Mouse (Mus musculus) neutrophil, adult 65 days (primary cell): Measurements from ENCODE around the gene Nup93. TPM values are rescaled to one million over a fixed set of nuclear protein-coding genes. Genes with fewer than 3 reads are reported as not detected.

ENCODE experiments used
- total RNA-seq: library from RNA; stranded (reverse); gene quantifications from 2 replicates; pipeline ENCODE4 v1.2.4, GENCODE M21; 2023

Nup93 gene
- 13.7 and 17.6 TPM in 2 replicates for total RNA-seq

DNA sequence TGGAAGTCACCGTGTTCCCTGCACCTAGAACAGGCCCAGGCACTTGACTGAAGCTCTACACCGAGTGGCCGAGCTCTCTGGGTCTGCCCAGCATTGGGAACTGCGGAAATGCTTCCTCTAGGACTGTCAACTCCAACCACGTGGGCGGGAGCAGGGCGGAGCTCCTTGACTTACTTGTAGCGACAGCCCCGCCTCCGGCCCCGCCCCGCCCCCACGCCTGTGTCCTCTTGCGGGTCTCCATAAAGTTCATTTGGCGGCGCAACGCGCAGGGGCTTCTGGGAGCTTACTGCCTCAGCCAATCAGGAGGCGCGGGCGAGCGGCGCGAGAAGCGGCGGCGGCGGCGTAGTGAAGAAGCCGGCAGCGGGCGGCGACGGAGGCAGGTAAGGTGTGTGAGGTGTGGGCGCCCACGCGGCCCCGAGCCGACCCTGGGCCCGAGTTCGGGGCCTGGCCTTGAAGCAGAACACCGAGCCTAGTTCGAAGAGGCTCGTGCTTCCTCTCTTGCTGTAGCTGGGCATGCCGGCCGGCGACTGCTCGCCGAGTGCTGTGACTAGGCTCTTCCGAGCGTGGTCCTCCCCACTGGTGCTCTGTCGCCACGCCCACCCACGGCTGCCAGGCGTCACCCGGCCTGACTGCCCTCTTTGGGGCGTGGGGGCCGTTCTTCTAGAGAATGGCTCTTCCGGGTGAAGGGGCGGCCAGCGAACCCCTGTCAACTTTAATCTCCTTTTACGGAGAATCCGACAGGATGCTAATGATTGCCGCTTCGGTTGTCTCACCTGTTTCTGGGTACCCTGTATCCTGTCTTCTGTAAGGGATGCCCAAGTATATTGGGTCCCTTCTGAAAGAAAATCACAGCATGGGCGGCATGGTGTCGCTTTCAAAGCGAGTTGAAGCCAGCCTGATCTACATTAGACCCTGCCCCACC is at the start of gene Nup93:
Gene Nup93, plus strand, starts transcription at position 313 of the 922 bp plus-strand sequence.

DNA sequence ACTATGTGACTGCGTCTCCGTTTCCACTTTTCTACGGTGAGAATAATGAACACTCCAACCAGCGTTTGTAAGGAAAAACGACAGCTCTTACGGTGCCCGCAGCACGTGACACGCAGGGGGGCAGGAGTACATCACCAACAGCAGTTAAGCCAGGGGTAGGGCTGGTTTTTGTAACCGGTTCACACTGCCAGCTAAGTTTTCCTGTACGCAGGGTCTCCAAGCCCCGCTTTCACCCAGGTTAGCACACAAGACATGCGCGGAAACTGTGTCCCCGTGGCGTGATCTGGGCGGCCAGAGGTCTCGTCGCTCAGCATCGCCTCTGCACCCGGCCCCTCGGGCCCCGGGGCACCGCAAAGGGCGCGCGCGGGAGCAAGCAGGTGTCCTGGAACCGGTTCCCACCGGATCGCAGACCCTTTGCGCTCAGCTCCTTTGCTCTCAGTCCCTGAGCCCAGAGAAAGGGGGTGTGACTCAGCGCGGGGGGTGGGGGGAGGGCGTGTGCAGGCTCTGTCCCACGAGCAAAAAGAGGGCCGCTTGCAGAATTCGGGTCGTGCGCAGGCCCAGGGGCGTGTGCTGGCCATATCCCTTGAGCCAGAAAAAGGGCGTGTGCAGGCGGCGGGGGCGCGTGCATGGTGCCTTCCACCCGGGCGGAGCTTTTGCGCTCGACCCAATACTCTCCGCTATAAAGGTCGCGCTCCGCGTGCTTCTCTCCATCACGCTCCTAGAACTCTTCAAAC is 42.1 kb upstream of the Nup93 start, which contains the start of gene Mt2:
Gene Mt2, plus strand, starts transcription at position 590 of the 734 bp plus-strand sequence.

DNA sequence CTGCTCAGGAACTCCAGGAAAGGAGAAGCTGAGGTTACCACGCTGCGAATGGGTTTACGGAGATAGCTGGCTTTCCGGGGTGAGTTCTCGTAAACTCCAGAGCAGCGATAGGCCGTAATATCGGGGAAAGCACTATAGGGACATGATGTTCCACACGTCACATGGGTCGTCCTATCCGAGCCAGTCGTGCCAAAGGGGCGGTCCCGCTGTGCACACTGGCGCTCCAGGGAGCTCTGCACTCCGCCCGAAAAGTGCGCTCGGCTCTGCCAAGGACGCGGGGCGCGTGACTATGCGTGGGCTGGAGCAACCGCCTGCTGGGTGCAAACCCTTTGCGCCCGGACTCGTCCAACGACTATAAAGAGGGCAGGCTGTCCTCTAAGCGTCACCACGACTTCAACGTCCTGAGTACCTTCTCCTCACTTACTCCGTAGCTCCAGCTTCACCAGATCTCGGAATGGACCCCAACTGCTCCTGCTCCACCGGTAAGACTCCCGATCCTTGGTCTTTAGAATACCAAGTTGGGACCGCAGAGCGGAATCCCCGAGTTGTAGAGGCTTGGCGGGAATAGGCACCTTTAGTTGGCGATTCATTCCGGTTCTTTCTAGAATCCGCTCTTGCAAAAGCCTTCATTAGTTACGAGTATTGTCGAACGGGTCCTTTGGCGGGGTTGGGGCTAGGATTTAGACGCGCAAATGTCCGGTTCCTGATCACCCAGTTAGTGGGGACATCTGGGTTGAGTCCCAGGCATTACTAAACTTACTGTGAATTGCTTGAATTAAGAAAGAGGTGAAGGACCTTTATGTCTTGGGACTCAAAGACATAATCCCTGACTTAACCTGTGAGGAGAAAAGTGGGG is 35.3 kb upstream of the Nup93 start, which contains the start of gene Mt1:
Gene Mt1, plus strand, starts transcription at position 226 of the 856 bp plus-strand sequence.

DNA sequence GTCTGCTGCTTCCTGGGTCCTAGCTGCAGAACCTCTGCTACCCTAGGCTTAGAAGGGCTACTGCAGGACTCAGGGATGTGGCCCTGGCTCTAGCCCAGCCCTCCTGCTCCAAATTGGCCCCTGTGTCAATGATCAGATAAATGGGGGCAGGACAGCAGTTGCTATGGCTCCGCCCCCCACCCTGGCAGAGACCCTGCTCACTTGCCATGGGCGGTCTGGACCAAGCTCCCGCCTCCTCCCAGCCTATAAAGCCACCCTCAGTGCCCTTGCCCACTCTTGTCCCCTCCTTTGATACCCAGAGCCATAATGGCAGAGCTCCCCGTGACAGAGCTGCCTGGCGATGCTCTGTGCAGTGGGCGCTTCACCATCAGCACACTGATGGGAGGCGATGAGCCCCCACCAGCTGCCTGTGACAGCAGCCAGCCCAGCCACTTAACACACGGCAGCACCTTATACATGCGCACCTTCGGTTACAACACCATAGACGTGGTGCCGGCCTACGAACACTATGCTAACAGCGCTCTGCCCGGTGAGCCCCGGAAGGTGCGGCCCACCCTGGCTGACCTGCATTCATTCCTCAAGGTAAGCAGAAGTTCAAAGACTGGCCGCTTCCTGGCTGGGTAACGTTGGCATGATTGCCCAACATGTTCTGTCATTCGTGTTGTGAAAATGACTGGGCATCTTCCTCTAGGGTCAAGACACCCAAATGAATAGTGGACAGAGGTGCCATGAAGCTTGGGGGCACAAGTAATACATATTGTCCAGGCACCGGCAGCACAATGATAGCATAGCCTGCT is 114.8 kb downstream of the Nup93 start, which contains the start of gene Slc12a3:
Gene Slc12a3, plus strand, starts transcription at position 270 of the 797 bp plus-strand sequence.

Other genes starting within 250 kb of the Nup93 start
- 109 and 133 TPM in 2 replicates for gene Amfr, start 201.7 kb upstream of the Nup93 start, total RNA-seq
- 26.4 and 36.3 TPM in 2 replicates for gene Nudt21, start 177.5 kb upstream of the Nup93 start, total RNA-seq
- gene Ogfod1, start 177.4 kb upstream of the Nup93 start, total RNA-seq = 6.3 and 8.1 TPM in 2 replicates
- 1.3 and 3.7 TPM in 2 replicates for gene Bbs2, start 115.6 kb upstream of the Nup93 start, total RNA-seq
- not detected in 2 replicates for gene Mt4, start 77.4 kb upstream of the Nup93 start, total RNA-seq
- gene Mt3, start 62.0 kb upstream of the Nup93 start, total RNA-seq = not detected in 2 replicates
- 2.6 and 3.3 TPM in 2 replicates for gene Mt2, start 41.9 kb upstream of the Nup93 start, total RNA-seq
- 38.1 and 47.4 TPM in 2 replicates for gene Mt1, start 35.5 kb upstream of the Nup93 start, total RNA-seq
- gene Slc12a3, start 114.6 kb downstream of the Nup93 start, total RNA-seq = 2.1 and 2.7 TPM in 2 replicates
- 200 and 227 TPM in 2 replicates for gene Herpud1, start 171.9 kb downstream of the Nup93 start, total RNA-seq
- gene Nlrc5, start 219.8 kb downstream of the Nup93 start, total RNA-seq = 12.1 and 18.9 TPM in 2 replicates